Mouse (Mus musculus) urinary bladder, adult 2 months (tissue): ENCODE results near the gene Cic. TPM values are rescaled to one million over a fixed set of nuclear protein-coding genes. Genes with fewer than 3 reads are reported as not detected.

Source experiments
- polyA plus RNA-seq: library from polyadenylated mRNA; depleted of rRNA; stranded (reverse); fragments of >200 nt; gene quantifications from 2 replicates; pipeline ENCODE4 v1.2.3, GENCODE M21; 2012; rRNA removed

The Cic gene
- polyA plus RNA-seq, 1 experiment, result 30.8 TPM

Other genes with a start within 250 kb of the Cic start
- gene Grik5, start 195.4 kb upstream of the Cic start, polyA plus RNA-seq, result 30.7 and 34.7 TPM in 2 replicates
- 23.1 and 27.7 TPM in 2 replicates for gene Zfp574, start 195.1 kb upstream of the Cic start, polyA plus RNA-seq
- gene Pou2f2, start 88.0 kb upstream of the Cic start, polyA plus RNA-seq, result 0.65 and 1.0 TPM in 2 replicates
- gene Dedd2, start 47.1 kb upstream of the Cic start, polyA plus RNA-seq, result 13.8 and 14.2 TPM in 2 replicates
- gene Zfp526, start 46.3 kb upstream of the Cic start, polyA plus RNA-seq, result 6.9 and 9.3 TPM in 2 replicates
- gene Gsk3a, start 29.9 kb upstream of the Cic start, polyA plus RNA-seq, result 79.0 and 83.3 TPM in 2 replicates
- gene Erf, start 16.9 kb upstream of the Cic start, polyA plus RNA-seq, result 23.6 and 26.8 TPM in 2 replicates
- gene Pafah1b3, start 30.3 kb downstream of the Cic start, polyA plus RNA-seq, result 40.1 and 48.5 TPM in 2 replicates
- 0.06 TPM in 1 of 2 replicates, not detected in the other for gene Prr19, start 33.7 kb downstream of the Cic start, polyA plus RNA-seq
- gene Tmem145, start 38.4 kb downstream of the Cic start, polyA plus RNA-seq, result 0.06 and 0.11 TPM in 2 replicates
- gene Megf8, start 49.5 kb downstream of the Cic start, polyA plus RNA-seq, result 21.5 and 28.4 TPM in 2 replicates
- not detected in 2 replicates for gene Cnfn, start 102.0 kb downstream of the Cic start, polyA plus RNA-seq
- 24.8 and 25.1 TPM in 2 replicates for gene Lipe, start 131.0 kb downstream of the Cic start, polyA plus RNA-seq
- gene Cxcl17, start 145.2 kb downstream of the Cic start, polyA plus RNA-seq, result 0.08 and 0.16 TPM in 2 replicates
- 7.9 and 8.5 TPM in 2 replicates for gene Ceacam1, start 209.9 kb downstream of the Cic start, polyA plus RNA-seq